Mouse (Mus musculus) v-Abl transformed pro-B cells (cell line): ENCODE measurements around the gene Bax.
"Not testable (repeated sequence)": the region's sequence is repeated elsewhere in the genome, so short reads cannot be mapped to it uniquely, and the experiment has no call there.

Experiments used
- in situ Hi-C, 2 experiments: fragments of 400-800 bp; cut with MboI; formaldehyde crosslinking; loops; one replicate each; pipeline ENCODE4 v1.15.1; 2025; ENCODE audit not compliant: unreplicated experiment in 2 of 2

Gene Bax

DNA sequence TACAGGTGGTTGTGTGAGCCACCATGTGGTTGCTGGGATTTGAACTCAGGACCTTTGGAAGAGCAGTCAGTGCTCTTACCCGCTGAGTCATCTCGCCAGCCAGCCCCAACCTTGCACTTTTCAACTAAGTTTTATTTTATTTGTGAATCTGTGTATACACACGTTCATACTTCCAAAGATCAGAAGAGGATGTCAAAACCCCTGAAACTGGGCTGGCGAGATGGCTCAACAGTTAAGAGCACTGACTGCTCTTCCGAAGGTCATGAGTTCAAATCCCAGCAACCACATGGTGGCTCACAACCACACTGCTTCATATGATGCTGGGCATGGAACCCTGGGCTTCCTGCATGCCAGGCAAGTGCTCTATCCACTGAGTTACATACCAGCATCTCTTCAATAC is 18.3 kb upstream of the Bax start:
- in situ Hi-C loops = not testable (repeated sequence)

DNA sequence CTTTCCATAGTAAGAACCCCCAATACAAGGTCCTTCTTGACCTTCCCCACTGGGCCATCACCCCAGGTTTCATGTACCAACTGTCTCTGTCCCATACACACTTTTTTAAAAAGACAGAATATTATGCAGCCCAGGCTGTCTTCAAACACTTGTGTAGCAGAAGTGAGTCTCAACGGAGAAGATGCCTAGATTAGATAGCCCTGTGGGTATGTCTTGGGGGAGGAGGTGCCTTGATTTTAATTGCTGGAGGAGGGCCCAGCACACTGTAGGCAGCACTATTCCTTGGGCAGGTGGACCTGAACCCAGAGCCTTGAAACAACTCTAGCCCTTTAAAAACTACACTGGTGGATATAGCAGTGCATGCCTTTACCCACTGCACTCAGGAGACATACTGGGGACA is 15.5 kb upstream of the Bax start:
- in situ Hi-C loops = no loop called here

DNA sequence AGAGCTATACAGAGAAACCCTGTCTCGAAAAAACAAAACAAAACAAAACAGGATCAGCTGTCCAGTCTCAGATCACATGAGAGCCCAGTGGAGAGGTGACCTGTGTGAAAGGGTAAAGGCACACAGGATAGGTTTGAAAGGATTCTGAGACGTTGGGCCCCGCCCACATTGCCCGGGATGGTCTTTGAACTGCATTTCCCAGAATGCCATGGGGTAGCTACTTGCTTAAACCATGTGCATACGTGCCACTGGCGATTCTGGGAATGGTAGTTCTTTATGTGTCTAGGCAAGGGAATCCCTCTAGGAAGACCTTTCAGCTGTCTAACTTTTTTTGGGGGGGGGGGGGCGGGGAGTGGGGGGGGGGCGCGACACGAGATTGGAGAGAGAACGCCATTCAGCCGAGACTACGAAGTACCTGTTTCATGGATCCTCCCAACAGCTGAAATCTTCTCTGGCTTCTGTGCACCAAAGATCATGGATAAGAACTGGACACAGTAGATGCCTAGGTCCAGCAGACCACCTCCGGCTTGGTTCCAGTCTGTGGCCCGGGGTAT is 14.8 kb upstream of the Bax start, which contains the start of gene Tulp2:
TSS of gene Tulp2 (plus strand) at position 504 of the 554 bp plus-strand sequence.
- in situ Hi-C loops = no loop called here

DNA sequence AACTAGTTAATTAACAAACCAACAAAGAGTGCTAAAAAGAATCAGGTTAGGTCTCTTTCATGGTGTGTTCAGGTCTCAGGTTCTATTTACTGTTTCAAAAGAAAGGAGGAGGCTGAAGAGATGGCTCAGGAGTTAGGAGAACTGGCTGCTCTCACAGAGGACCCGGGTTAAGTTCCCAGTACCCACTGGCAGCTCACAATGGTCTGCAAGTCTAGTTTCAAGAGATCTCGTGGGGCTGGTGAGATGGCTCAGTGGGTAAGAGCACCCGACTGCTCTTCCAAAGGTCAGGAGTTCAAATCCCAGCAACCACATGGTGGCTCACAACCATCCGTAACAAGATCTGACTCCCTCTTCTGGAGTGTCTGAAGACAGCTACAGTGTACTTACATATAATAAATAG is 13.6 kb upstream of the Bax start:
- in situ Hi-C loops = not testable (repeated sequence)

DNA sequence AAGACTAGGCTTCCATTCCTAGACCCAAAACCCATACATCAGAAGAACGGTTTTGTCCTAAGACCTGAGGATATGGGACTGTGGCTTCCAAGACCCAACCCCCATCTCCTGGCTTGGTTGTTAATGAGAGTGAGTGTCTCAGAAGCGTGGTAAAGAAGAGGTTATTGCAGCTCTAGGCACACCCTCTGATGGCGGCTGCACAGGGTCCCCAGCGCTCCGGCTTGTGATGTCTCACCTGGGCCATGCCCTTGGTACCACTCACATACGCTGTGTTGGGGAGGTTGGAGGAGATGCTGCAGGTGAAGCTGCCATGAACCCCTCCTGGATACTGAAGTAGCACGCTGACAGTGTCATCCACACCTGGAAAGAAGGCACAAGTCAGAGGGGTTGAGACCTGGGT is 12.1 kb upstream of the Bax start:
- in situ Hi-C loops = loop anchor here (5.0 kb wide), 3 partner anchors 39 to 84 kb away; partner anchors contain the start of genes Plekha4 (in 1 of the 2) and Ppp1r15a (in 1 of the 2)

DNA sequence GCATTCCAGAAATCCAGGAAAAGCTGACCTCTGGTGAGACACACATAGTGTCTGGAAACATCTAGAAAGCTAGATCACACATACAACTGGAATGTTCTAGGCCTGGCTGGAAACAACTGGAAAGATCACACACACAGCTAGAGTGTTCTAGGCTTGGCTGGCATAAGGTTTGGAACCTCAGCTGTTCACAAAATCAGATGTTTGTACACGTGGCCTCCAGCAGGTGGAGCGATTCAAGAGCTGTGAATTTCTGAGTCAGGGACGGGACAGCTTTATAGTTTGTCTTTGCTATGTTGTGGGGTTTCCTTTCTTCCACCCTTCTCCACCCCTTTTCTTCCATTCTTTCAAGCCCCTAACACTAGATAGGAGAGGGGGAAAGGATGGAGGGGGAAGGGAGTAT is 10.3 kb upstream of the Bax start:
- in situ Hi-C loops = loop anchor here (5.0 kb wide), 3 partner anchors 40 to 85 kb away; partner anchors contain the start of genes Plekha4 (in 1 of the 2) and Ppp1r15a (in 1 of the 2)

DNA sequence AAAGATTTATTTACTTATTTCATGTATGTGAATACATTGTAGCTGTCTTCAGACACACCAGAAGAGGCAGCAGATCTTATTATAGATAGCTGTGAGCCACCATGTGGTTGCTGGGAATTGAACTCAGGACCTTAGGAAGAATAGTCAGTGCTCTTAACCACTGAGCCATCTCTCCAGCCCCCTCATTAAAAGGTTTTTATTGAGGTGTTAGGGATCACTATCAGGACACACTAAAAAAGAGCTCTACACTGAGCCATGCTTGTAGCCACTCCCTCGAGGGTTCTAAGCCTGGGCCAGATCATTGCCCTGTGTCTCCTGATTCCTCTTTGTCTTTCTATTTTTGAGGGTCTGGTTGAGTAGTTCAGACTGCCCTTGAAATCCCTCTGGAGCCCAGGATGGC is 9.8 kb upstream of the Bax start:
- in situ Hi-C loops = loop anchor here (5.0 kb wide), 3 partner anchors 41 to 86 kb away; partner anchors contain the start of genes Plekha4 (in 1 of the 2) and Ppp1r15a (in 1 of the 2)

DNA sequence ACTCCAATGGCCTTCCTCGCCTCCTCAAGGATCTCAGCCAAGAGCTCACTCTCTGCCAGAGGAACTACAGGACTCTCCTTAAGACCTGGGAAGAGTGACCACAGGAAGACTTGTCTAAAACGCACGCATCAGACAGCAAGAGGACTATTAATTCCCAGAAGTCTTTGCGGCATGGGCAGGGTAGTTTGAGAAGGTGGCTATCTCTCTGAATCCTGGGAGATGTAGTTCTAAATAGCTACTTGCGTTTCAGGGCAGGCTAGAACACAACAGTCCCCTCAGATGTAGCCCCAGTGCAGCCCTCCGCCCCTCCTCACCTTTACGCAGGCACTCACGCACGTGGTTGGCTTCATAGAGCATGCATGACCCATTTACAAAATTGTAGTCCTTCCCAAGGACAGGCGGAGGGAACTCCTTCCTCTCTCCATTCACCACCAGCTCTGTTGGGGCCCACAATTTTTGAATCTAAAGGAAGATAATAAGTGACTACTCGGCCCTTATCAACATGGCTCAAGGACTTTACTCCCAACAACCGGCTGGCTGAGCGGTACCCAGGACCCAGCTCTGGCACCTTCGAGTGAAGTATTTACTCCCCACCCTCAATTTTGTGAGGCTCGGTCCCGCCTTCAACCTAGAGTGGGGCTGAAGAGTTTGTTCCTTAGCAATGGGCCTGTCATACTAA is 8.7 kb upstream of the Bax start:
- in situ Hi-C loops = loop anchor here (5.0 kb wide), 3 partner anchors 42 to 87 kb away; partner anchors contain the start of genes Plekha4 (in 1 of the 2) and Ppp1r15a (in 1 of the 2)

DNA sequence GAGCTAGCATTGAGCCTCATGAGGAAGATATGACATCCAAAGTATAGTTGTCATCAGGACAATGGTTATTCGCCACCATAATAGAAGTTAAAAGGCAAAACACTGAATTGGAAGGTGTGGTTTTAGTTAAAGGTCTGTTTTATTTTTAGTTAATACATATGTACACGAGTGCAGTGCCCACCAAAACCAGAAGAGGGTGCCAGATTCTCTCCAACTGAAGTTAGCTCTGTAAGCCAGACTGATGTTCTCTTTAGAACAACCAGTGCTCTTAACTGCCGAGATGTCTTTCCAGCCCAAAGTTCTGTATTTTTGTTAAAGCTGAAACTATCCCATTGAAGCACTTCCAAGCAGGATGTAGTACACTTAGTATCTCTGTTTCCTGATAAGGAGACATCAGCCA is 4.2 kb upstream of the Bax start:
- in situ Hi-C loops = loop anchor here in 1 of 2 experiments (25.0 kb wide), 1 partner anchor 216 kb away; the partner anchor contains the start of genes Car11, Ntn5 and Sec1

DNA sequence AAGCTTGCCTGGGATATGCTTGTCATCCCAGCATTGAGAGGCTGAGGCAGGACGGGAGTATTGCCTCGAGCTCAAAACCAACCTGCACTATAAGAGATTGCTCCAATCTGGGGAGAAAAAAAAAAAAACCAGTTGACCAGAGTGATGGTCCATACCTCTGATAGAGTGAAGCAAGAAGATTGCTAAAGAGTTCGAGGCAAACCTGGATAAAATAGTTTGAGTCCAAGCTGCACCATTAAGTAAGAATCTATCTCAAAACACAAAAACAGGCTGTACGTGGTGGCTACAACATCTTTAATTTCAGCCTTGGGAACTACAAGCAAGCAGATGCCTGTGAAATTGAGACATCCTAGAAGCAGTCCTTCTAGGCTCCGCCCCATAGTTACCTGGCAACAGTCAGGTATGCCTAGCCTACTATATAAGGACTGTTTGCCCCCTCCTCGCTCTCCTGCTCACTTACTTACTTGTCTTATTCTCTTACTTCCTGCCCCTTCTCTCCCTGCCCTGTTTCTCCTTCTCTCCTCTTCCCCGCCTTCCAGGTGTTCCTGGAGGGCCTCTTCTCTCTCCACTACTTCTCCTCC is 482 bp upstream of the Bax start:
- in situ Hi-C loops = loop anchor here in 1 of 2 experiments (25.0 kb wide), 1 partner anchor 220 kb away; the partner anchor contains the start of genes Car11, Ntn5 and Sec1

DNA sequence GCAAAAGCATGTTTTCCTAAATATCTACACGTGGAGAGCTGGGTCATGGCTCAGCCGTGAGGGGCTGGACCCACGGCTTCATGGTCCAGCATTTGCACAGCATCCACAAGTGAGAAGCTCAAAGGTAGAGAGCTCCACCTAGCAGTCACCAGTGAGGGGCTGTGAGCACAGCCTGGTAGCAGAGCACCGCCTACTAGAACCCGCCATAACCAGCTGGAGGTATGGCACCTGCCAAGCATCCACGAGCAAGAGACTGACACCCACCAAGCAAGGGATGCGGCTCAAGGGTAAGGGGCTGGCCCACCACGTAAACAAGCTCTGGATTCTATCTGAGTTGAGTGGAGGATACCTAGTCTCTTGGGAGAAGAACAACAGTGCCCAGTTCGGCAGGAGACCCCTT is 1.1 kb downstream of the Bax start:
- in situ Hi-C loops = loop anchor here in 1 of 2 experiments (25.0 kb wide), 1 partner anchor 222 kb away; the partner anchor contains the start of genes Car11, Ntn5 and Sec1

DNA sequence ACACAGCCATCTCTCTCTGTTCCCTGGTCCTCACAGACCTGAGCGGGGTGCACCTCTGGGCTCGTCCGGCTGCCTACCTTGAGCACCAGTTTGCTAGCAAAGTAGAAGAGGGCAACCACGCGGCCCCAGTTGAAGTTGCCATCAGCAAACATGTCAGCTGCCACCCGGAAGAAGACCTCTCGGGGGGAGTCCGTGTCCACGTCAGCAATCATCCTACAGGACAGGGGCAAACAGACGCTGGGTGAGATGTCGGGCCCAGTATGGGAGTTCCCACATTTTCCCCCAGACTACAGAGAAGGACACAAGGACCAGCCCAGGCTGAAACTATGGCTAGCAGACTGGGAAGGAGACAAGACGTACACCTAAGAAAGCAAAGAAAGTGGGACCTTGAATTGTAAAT is 1.6 kb downstream of the Bax start:
- in situ Hi-C loops = loop anchor here in 1 of 2 experiments (25.0 kb wide), 1 partner anchor 222 kb away; the partner anchor contains the start of genes Car11, Ntn5 and Sec1

DNA sequence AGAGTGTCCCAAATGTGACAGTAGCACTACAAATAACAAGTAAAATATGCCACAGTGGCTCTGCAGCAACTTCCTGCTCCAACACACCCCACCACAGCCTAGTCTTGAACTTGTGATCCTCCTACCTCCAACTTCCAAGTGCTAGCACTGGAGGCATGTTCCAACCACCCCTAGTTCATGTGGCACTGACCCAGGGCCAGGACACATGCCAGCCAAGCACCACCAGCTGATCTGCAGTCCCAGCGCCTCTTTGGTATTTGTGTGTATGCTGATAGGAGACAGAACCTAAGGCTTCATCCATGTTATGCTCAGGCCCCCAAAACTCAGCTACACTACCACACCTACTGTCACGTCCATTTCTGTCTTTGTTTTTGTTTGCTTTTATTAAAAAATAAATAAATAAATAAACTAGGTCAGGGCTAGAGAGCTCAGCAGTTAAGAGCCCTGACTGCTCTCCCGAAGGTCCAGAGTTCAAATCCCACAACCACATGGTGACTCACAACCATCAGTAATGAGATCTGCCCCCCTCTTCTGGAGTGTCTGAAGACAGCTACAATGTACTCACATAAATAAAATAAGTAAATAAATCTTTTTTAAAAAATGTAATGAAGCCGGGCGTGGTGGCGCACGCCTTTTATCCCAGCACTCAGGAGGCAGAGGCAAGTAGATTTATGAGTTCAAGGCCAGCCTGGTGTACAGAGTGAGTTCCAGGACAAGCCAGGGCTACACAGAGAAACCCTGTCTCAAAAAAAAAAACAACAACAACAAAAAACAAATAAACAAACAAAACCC is 2.5 kb downstream of the Bax start:
- in situ Hi-C loops = loop anchor here in 1 of 2 experiments (25.0 kb wide), 1 partner anchor 223 kb away; the partner anchor contains the start of genes Car11, Ntn5 and Sec1

DNA sequence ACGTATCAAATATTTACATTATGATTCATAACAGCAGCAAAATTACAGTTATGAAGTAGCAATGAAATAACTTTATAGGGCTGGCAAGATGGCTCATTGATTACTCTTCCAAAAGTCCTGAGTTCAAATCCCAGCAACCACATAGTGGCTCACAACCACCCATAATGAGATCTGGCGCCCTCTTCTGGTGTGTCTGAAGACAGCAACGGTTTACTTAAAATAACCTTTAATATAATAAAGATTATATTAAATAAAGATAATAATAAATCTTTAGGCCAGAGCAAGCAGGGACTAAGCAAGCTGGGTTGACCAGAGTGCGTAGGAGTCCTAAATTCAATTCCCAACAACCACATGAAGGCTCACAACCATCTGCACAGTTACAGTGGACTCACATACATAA is 3.8 kb downstream of the Bax start:
- in situ Hi-C loops = loop anchor here in 1 of 2 experiments (25.0 kb wide), 1 partner anchor 224 kb away; the partner anchor contains the start of genes Car11, Ntn5 and Sec1

DNA sequence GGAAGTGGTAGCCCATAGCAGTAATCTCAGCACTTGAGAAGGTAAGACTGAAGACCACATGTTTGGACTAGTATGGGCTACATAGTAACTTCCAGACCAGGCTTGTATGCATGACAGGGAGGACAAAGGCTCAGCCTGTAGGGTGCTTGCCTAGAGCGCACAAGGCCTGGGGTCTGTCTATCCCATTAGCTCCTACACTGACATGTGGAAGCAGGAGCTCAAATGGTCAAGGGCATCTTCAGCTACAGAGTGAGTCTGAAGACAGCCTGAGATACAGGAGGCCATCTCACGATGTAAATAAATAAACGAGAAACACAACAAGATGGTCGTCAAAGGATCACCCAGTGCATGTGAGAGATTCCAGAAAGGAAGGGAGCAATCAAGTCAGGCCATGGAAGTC is 4.4 kb downstream of the Bax start:
- in situ Hi-C loops = loop anchor here in 1 of 2 experiments (25.0 kb wide), 1 partner anchor 225 kb away; the partner anchor contains the start of genes Car11, Ntn5 and Sec1

DNA sequence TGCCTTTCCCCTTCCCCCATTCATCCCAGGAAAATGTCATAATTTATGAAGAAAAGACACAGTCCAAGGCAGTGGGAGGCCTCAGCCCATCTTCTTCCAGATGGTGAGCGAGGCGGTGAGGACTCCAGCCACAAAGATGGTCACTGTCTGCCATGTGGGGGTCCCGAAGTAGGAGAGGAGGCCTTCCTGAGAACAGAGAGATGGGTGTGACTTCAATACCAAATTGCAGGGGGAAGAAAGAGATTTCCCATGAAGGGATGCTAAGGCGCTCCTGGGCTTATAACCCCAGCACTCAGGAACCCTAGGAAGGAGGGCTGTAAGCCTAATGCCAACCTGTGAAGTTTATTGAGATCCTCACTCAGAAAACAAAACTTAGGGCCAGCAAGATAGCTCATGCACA is 4.9 kb downstream of the Bax start:
- in situ Hi-C loops = loop anchor here in 1 of 2 experiments (25.0 kb wide), 1 partner anchor 226 kb away; the partner anchor contains the start of genes Car11, Ntn5 and Sec1

DNA sequence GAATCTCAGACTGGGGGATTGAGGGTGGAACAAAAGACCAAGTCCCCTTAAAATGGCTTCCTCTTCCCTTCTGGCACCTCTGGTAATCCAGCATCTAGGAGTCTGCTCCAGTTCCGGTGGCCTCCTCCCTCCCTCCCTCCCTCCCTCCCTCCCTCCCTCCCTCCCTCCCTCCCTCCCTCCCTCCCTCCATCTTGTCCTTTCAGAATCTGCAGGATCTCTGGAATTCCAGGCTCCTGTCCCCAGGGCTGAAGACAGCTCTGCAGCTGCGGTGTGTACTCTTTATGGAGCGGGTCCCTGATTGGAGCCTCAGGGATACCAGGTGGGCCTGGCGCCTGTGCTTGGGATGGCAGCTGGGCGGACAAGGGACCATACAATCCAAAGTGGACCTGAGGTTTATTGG is 5.4 kb downstream of the Bax start:
- in situ Hi-C loops = loop anchor here in 1 of 2 experiments (25.0 kb wide), 1 partner anchor 226 kb away; the partner anchor contains the start of genes Car11, Ntn5 and Sec1

DNA sequence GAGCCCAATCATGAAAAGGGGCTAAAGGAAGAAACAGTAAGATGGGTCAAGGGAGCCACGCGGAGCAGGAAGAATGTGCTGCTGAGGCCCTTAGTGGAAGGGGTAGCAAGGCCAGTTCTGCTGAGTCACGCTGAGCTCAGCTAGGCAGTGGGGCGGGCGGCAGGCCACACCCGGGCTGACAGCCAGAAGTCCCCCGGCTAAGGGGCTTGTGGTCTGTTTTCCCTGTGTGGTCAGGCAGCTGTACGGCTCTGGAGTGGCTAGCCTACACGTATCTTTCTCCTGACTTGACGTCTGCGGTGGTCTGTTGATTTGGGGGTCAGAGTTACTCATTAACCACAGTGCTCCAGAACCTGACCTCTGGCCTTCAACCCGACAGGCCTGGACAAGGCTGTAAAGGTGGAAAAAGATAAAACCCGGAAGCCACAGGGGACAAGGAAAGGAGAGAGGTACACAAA is 5.8 kb downstream of the Bax start:
- in situ Hi-C loops = loop anchor here in 1 of 2 experiments (25.0 kb wide), 1 partner anchor 226 kb away; the partner anchor contains the start of genes Car11, Ntn5 and Sec1

DNA sequence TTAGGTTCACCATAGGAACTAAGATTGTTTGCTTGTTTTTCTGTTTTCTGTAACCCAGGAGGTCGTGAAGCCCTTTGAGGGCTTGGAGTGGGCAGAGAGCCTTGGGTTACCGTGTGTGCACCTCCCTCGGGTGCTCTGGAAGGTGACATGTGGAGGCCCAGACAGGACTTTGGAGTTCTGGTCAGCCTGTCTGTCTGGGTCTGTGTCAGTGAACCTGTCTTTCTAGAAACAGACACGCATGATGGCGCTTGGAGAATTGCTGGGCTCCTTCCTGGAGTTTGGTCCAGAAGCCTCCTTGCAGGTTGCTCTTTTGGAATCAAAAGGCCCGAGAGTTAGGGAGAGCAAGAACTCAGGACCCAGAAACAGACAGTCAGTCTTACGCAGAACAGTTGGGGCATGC is 6.3 kb downstream of the Bax start:
- in situ Hi-C loops = loop anchor here in 1 of 2 experiments (25.0 kb wide), 1 partner anchor 227 kb away; the partner anchor contains the start of genes Car11, Ntn5 and Sec1
